Mouse (Mus musculus) MN1 (cell line): ENCODE results near the gene Syne1.

ENCODE experiments used
- DNase-seq: peaks from one replicate; pipeline ENCODE4 v3.0.0-alpha.2; 2016; ENCODE audit warnings: low spot score

Syne1 gene

GRCm38 (mm10) chr10:5551382-5551781 lies at the start of gene Syne1:
TSS of gene Syne1 (minus strand) at chr10:5551482.
- no peak for DNase-seq

GRCm38 (mm10) chr10:5600123-5600522 lies 48.8 kb upstream of the Syne1 start:
- DNase-seq, result peak; percentile 83

- DNase-seq, result no peak
These were observed 45.3 kb upstream of the Syne1 start for GRCm38 (mm10) chr10:5596559-5596958.

GRCm38 (mm10) chr10:5594457-5594856 lies 43.2 kb upstream of the Syne1 start:
- no peak for DNase-seq

GRCm38 (mm10) chr10:5593464-5593863 lies 42.2 kb upstream of the Syne1 start, which contains the start of gene Myct1:
TSS of gene Myct1 (plus strand) at chr10:5593775.
- DNase-seq, result no peak

GRCm38 (mm10) chr10:5591996-5592395 lies 40.7 kb upstream of the Syne1 start:
- DNase-seq, result no peak

GRCm38 (mm10) chr10:5591061-5591460 lies 39.8 kb upstream of the Syne1 start:
- DNase-seq, result no peak

- no peak for DNase-seq
These were observed 22.0 kb upstream of the Syne1 start for GRCm38 (mm10) chr10:5573328-5573727.

GRCm38 (mm10) chr10:5571332-5571731 lies 20.1 kb upstream of the Syne1 start:
- DNase-seq, result no peak

GRCm38 (mm10) chr10:5570059-5570458 lies 18.8 kb upstream of the Syne1 start:
- no peak for DNase-seq

GRCm38 (mm10) chr10:5568991-5569390 lies 17.7 kb upstream of the Syne1 start:
- DNase-seq, result no peak

- no peak for DNase-seq
These were observed 10.4 kb upstream of the Syne1 start for GRCm38 (mm10) chr10:5561706-5562105.

- no peak for DNase-seq
These were observed 9.2 kb upstream of the Syne1 start for GRCm38 (mm10) chr10:5560526-5560925.

- DNase-seq, result no peak
These were observed 7.5 kb upstream of the Syne1 start for GRCm38 (mm10) chr10:5558808-5559207.

- DNase-seq, result no peak
These were observed 3.7 kb upstream of the Syne1 start for GRCm38 (mm10) chr10:5554941-5555340.

- no peak for DNase-seq
These were observed 887 bp downstream of the Syne1 start for GRCm38 (mm10) chr10:5550168-5551021.

- no peak for DNase-seq
These were observed 1.5 kb downstream of the Syne1 start for GRCm38 (mm10) chr10:5549871-5550167.

GRCm38 (mm10) chr10:5548651-5549050 lies 2.6 kb downstream of the Syne1 start:
- DNase-seq, result no peak

- DNase-seq, result no peak
These were observed 3.5 kb downstream of the Syne1 start for GRCm38 (mm10) chr10:5547769-5548168.

GRCm38 (mm10) chr10:5546428-5546827 lies 4.9 kb downstream of the Syne1 start:
- no peak for DNase-seq

GRCm38 (mm10) chr10:5528284-5528683 lies 23.0 kb downstream of the Syne1 start:
- DNase-seq, result no peak

GRCm38 (mm10) chr10:5527634-5528033 lies 23.6 kb downstream of the Syne1 start:
- no peak for DNase-seq

GRCm38 (mm10) chr10:5522904-5523303 lies 28.4 kb downstream of the Syne1 start:
- no peak for DNase-seq

- no peak for DNase-seq
These were observed 29.0 kb downstream of the Syne1 start for GRCm38 (mm10) chr10:5522276-5522675.
